Mouse (Mus musculus) liver, postnatal 0 days (tissue): ENCODE results near the gene Igfbp2.

Experiments used
- CTCF ChIP-seq: sonication (generic); IDR thresholded peaks from 2 replicates; pipeline ENCODE4 v1.5.1; 2016; ENCODE audit warnings: antibody characterized with exemption, low read depth
- EP300 ChIP-seq: IDR thresholded peaks from 2 replicates; pipeline ENCODE4 v1.6.1; 2016; ENCODE audit warnings: antibody characterized with exemption, low read depth, mild to moderate bottlenecking

GRCm38 (mm10) chr1:72872521-72872920, 48.2 kb downstream of the Igfbp2 start:
- no peak for TF ChIP-seq CTCF
- no peak for TF ChIP-seq EP300
